Mouse (Mus musculus): ENCODE measurements around the gene Maco1. TPM values are rescaled to one million over a fixed set of nuclear protein-coding genes. Genes with fewer than 3 reads are reported as not detected.

Maco1 gene
- total RNA-seq (2021): 10 to 100 TPM; 10.6 to 15.4 TPM
- long read RNA-seq, experiment 1, transcript Maco1-201 (11 exons, 3,826 nt): major isoform, 5 of 6 reads
- long read RNA-seq, experiment 1, partial matches to known transcripts: 0 of 6 reads
- long read RNA-seq, experiment 1, other reads (novel, unspliced or antisense): 1 of 6 reads
- long read RNA-seq, experiment 2, transcript Maco1-201 (11 exons, 3,826 nt): major isoform, 6 of 13 reads
- long read RNA-seq, experiment 2, partial matches to known transcripts: 5 of 13 reads
- long read RNA-seq, experiment 2, other reads (novel, unspliced or antisense): 2 of 13 reads

- peak; percentile 100 for DNase-seq
These were observed at the start of gene Maco1 for GRCm38 (mm10) chr4:134853259-134853636. Maco1 (minus strand) TSS chr4:134853345.

DNA sequence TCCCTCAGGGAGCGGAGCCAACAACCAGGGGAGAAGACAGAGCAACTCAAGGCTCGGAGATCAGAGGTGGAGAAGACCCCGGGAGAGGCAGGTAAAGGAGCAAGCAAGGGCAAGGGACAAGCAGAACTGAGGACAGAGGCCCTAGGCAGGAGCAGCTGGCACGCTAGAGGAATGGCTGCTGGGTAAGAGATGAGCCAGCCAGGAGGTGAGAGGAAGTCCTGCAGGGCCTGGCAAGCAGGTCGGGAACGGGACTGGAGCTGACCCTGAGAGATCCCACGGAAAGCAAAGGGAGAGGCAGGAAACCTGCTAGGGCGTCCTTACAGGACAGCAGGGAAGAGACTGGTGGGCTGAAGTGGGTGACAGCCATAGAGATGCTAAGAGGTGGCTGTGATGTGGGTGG, 48.0 kb upstream of the Maco1 start:
- no peak for DNase-seq

DNA sequence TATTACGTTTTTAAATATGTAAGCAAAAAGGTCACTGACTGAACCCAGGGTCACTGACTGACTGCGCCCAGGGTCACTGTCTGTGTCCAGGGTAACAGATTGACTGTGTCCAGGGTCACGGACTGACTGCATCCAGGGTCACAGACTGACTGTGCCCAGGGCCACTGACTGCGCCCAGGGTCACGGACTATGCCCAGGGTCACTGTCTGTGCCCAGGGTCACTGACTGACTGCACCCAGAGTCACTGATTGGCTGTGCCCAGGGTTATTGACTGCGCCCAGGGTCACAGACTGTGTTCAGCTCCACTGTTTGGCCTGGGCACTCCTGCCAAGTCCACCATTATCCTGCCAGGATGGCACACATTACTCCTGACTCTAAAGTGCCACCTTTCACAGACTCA, 44.1 kb upstream of the Maco1 start:
- no peak for DNase-seq

- DNase-seq: no peak
These were observed 39.0 kb upstream of the Maco1 start for GRCm38 (mm10) chr4:134892096-134892495.

GRCm38 (mm10) chr4:134884364-134884763, 31.2 kb upstream of the Maco1 start:
- DNase-seq: no peak

DNA sequence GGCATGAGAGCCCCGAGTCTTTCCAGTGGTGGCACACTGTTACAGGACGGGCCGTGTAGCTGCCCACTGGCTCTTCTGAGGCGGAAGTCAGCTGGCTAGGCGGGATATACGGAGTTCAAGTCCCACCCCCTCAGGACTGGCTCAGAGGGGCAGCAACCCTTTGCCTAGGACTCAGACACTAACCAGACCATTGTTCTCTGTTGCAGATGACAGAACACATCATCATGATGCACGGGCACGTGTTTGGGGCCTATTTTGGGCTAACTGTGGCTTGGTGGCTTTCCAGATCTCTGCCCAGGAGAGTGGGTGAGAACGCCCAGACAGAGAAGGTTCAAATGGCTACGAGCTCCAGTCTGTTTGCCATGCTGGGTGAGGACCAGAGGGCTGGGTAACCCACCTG, 30.7 kb upstream of the Maco1 start:
- no peak for DNase-seq

- no peak for DNase-seq
These were observed 30.1 kb upstream of the Maco1 start for GRCm38 (mm10) chr4:134883266-134883665.

DNA sequence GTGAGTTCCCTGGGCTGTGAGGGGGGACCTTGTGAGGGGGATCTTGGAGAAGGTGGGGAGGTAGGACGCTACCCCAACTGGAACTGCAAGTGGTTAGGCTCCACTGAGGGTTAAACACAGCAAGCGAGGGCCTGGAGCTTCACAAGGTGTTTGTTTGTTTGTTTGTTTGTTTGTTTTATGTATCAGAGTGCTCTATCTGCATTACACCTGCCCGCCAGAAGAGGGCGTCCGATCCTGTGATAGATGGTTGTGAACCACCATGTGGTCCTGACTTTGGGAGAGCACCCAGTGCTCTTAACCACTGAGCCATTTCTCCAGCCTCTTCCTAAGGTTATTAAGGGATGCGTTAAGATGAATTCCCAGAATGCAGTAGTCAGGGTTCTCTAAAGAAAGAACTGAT, 26.9 kb upstream of the Maco1 start:
- no peak for DNase-seq

GRCm38 (mm10) chr4:134879410-134879981, 26.4 kb upstream of the Maco1 start:
- peak; percentile 31 for DNase-seq

DNA sequence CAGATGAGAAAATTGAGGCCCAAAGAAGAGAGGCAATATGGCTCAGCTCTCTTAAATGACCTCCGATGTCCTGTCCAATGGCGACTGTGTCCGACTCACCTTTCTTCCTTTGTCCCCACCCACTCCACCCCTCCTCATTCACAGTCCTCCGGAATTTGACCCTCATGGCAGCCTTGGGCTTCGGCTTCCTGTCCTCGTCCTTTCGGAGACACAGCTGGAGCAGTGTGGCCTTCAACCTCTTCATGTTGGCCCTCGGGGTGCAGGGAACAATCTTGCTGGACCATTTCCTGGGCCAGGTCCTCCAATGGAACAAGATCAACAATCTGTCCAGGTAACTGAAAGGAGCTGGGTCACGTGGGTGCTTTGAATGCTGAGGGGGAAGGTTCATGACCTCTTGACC, 23.0 kb upstream of the Maco1 start:
- no peak for DNase-seq

- no peak for DNase-seq
These were observed 18.8 kb upstream of the Maco1 start for GRCm38 (mm10) chr4:134871950-134872349.

DNA sequence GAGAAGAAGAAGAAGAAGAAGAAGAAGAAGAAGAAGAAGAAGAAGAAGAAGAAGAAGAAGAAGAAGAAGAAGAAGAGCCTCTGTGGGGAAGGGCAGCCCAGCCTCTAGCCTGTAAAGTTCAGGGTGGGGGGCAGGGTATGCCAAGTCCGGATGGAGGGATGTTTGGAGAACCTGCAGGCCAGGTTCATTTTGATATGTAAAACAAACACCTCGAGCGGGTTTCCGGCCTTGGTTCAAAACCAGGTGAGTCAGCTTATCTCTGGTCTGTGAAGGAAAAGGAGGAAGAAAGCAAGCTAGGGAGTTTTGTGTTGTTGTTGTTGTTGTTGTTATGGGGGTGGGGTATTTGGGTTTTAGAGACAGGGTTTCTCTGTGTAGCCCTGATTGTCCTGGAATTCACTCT, 18.3 kb upstream of the Maco1 start:
- DNase-seq: no peak

- no peak for DNase-seq
These were observed 16.8 kb upstream of the Maco1 start for GRCm38 (mm10) chr4:134869815-134870375.

DNA sequence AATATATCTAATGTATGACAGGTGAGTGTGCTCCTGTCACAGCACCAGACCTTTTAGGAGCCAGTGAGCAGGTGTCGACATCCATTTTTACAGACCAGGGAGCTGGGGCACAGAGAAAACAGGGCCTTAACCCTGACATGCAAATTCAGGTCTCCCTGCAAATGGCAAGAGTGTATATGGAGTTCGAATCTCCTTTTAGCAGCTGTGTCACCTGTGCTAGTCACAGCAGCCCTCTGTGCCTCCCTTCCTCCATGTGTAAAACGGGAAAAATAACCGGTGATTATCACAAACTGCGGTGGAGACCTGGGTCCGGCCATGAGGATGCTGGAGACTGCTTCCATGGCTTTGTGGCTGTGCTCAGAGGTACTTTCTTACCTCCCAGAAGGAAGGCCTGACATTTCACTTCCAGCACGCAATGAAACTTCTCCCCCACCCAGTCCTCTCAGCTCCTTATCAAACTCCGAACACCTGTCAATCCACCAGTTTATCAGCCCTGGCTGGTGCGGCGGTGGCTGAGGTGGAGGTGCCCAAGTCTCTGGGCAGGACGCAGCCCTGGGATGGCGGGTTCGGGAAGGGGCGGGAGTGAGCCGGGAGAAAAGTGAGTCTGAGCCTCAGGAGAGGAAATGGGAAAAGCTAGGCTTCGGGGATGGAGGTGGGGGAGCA, 16.1 kb upstream of the Maco1 start:
- DNase-seq: no peak

DNA sequence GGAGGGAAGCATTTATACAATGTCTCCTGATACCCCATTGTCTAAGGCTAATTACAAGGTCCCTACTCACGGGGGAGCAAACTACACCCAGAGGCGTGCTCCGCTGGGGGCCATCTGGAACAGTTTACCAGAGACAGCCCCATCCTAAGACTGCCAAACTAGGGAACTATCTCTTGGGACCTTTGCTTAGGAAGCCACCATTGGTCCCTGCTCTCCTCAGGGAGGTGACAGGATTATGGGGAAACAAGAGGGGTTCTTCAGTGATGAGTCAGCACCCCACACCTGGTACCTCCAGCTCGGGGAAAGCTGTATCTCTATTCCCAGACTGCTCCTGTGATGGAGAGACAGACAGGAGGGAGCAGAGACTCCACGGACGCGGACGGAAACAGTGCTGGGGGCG, 15.3 kb upstream of the Maco1 start:
- DNase-seq: no peak

GRCm38 (mm10) chr4:134868065-134868464, 14.9 kb upstream of the Maco1 start:
- DNase-seq: no peak

DNA sequence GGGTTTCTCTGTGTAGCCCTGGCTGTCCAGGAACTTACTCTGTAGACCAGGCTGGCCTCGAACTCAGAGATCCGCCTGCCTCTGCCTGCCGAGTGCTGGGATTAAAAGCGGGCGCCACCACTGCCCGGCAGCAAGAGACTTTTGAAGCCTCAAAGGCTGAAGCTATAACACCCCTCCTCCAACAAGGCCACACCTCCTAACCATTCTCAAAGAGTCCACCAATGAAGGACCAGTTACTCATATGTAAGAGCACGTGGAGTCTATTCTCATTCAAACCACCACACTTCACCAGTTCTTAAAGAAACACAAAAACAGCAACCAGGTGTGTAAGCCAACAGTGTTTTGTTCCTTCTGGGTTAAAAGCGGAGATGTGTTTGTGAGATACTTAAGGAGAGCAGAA, 14.5 kb upstream of the Maco1 start:
- no peak for DNase-seq

DNA sequence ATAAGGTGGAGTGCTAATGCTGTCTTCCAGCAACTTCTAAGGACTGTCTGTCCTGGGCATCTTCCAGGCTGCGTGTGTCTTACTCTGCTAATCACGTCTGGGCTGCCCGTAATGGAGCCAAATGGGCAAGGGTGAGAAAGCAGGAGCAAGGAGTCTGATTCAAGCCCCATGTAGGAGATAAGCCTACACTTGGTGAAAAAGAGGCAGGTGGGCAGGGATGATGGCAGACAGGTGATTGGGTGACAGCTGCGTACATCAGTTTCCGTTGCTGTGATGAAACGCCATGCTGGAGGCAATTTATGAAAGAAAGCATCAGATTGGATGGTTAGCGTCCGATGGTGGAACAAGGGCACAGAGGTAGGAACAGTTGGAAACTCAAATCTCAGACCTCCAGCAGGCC, 14.1 kb upstream of the Maco1 start:
- no peak for DNase-seq

- no peak for DNase-seq
These were observed 12.6 kb upstream of the Maco1 start for GRCm38 (mm10) chr4:134865789-134866188.

DNA sequence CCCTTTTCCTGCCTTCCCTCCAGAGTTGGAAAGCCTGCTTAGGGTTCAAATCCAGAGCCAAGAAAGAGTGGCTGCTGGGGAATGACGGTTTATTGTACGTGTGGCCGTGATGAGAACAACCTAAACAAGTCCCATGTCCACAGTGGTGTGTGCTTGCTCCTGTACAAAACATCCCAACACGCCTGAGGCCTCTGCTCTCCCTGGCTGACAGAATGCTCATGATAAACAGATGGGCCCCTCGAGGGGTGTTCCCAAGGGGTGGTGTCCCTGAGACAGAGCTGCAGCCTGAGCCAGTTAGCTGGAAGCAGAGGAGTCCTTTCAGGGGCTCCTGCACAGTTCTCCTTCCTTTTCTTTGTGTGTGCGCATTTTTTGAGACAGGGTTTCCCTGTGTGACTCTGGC, 12.2 kb upstream of the Maco1 start:
- no peak for DNase-seq

GRCm38 (mm10) chr4:134863937-134864729, 11.0 kb upstream of the Maco1 start, which contains the start of gene Rhd:
Rhd (plus strand) TSS chr4:134864536.
- DNase-seq: no peak

GRCm38 (mm10) chr4:134862996-134863395, 9.9 kb upstream of the Maco1 start:
- DNase-seq: no peak

DNA sequence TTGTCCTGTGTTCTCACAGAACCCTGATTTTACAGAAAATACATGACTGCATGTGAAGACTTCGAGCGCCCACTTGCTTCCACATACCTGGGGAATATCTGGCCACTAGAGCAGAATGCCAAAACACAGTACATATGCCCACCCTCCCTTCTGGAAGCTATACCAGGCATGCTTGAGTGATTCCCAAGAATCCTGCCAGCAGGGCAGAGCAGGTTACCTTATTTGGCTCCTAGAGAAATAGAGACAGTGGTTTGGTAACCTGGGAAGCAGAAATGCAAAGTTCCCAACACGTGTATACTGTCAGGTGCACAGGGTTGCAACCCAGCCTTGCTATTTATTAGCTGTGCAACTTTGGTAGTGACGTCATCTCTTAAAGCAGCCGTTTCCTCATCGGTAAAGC, 8.7 kb upstream of the Maco1 start:
- no peak for DNase-seq
